Mouse (Mus musculus) embryonic stem cell, embryonic (primary cell): ENCODE results near the gene Bcl10.

ENCODE experiments used
- CTCF ChIA-PET, 4 experiments: fragments of 300-600 bp in 2 of 4; fragments of 350-600 bp in 2 of 4; sonication (Branson Sonifier 250); formaldehyde crosslinking; loops; one replicate each; lab custom pipeline; 2022; ENCODE audit warnings: inconsistent platforms in 2 of 4; lab: Charles Lee
- POLR2A ChIA-PET, 4 experiments: fragments of 300-600 bp in 2 of 4; fragments of 350-600 bp in 2 of 4; sonication (Branson Sonifier 250); formaldehyde crosslinking; loops; one replicate each; lab custom pipeline; 2022; ENCODE audit warnings: antibody characterized with exemption in 4 of 4, inconsistent platforms in 1 of 4; lab: Charles Lee

The Bcl10 gene

DNA sequence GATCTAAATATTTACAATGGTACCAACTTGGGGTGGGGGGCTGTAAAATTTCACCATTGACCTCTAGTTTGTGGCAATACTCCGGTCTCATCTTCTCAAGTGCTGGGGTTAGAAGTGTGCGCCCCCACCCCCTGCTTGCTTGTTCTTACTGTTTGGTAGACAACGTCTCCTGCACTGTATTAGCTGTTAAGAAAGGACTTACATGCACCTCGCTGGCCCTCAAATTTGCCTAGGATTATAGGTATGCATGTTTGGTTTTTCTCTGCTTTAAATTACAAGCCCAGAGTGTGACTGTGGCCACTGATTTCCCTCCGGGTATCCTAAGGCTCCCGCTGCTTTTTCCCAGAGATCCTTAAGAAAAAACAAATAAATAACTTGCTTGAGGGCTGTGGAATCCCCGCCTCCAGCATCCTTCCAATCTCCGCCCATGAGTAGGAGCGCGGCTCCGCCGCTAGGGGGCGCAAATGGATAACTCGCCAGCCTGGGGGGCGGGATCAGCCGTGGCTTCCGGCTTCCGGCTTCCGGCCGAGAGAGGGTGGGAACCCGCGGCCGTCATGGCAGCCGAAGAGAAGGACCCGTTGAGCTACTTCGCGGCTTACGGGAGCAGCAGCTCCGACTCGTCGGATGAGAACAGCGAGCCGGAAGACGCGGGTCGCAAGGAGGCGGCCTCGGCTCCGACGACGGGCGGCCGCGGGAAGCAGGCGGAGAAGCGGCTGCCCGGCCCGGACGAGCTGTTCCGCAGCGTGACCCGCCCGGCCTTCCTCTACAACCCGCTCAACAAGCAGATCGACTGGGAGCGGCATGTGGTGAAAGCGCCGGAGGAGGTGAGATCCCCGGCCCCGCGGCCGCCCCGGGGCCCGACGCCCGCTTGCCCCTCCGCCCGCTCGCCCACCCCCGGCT is 15.2 kb downstream of the Bcl10 start, which contains the start of gene 2410004B18Rik:
Gene 2410004B18Rik (plus strand): TSS at position 510 of the 900 bp plus-strand sequence.
- ChIA-PET CTCF (interaction anchor here (0.5 to 4.2 kb wide), 27 partner anchors 10 to 1021 kb away, joined by 3 to 25 read pairs (median 4); partner anchors contain the start of gene Znhit6 (in 1 of the 4)), POLR2A (interaction anchor here in 3 of 4 experiments (0.6 to 3.3 kb wide), 20 partner anchors 12 to 335 kb away, joined by 3 to 19 read pairs (median 4); partner anchors contain the start of gene Ccn1 (in 2 of the 3))

GRCm38 (mm10) chr3:145938405-145939349 is 16.1 kb downstream of the Bcl10 start:
- CTCF ChIA-PET = interaction anchor here (0.5 to 4.2 kb wide), 26 partner anchors 11 to 1022 kb away, joined by 3 to 25 read pairs (median 4); partner anchors contain the start of gene Znhit6 (in 1 of the 4)
- POLR2A ChIA-PET = interaction anchor here in 3 of 4 experiments (0.6 to 3.3 kb wide), 22 partner anchors 8 to 336 kb away, joined by 3 to 19 read pairs (median 4); partner anchors contain the start of genes Ccn1 (in 2 of the 3) and Bcl10 (in 1 of the 3)

DNA sequence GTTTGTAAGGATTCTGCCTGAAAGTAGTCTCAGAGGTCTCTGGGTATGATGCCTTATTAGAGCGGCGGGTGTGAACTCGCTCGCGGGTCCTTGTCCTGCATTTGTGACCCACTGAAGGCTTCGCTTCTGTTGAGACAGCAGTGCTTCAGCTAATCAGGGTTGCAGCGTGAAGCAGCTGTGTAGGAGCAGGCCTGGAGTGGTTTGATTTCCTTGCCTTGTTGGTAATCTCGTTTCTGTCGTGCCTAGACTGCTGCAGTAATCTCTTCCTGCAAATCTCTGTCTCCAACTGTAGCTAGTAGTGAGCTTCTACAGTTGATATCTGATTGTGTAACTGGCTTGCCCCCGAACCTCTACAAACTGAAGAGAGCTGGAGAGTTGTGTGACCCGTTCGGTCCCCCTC is 16.8 kb downstream of the Bcl10 start:
- CTCF ChIA-PET = interaction anchor here (0.6 to 4.2 kb wide), 7 partner anchors 11 to 899 kb away, joined by 3 to 25 read pairs (median 4); no protein-coding TSS in a partner anchor
- POLR2A ChIA-PET = interaction anchor here in 2 of 4 experiments (0.8 to 2.0 kb wide), 8 partner anchors 9 to 289 kb away, joined by 3 to 8 read pairs (median 6); partner anchors contain the start of genes Bcl10 (in 1 of the 2) and Ccn1 (in 1 of the 2)

- CTCF ChIA-PET = interaction anchor here (0.6 to 4.2 kb wide), 7 partner anchors 10 to 898 kb away, joined by 3 to 25 read pairs (median 4); no protein-coding TSS in a partner anchor
- POLR2A ChIA-PET = interaction anchor here in 3 of 4 experiments (0.5 to 2.0 kb wide), 9 partner anchors 9 to 307 kb away, joined by 3 to 8 read pairs (median 3); partner anchors contain the start of gene Bcl10 (in 1 of the 3)
Measured at GRCm38 (mm10) chr3:145939971-145940370, 17.4 kb downstream of the Bcl10 start.

GRCm38 (mm10) chr3:145941971-145942370 is 19.4 kb downstream of the Bcl10 start:
- ChIA-PET CTCF (interaction anchor here (0.5 to 1.9 kb wide), 35 partner anchors 8 to 327 kb away, joined by 3 to 54 read pairs (median 3); partner anchors contain the start of gene Syde2 (in 1 of the 4)), POLR2A (interaction anchor here (0.6 to 1.6 kb wide), 14 partner anchors 8 to 521 kb away, joined by 3 to 10 read pairs (median 3); no protein-coding TSS in a partner anchor)

DNA sequence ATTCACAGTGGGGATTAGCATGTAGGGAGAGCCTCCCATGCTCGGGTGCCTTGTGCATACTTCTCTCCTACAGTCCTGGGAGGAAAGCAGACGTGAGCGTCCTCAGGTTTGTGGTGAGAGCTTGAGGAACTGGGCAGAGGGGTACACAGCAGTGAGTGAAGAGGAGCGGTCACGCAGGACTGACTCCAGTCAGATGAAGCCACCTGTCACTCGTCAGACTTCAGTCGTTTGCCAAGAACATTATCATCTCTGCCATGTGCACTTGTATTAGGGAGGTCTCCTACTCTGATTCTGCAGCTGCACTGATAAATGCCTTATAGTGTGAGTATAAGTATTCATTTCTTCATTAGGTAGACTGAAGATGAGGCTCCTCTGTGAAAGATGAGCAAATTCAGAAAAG is 21.7 kb downstream of the Bcl10 start:
- ChIA-PET POLR2A (no interaction called here), CTCF (no interaction called here)

DNA sequence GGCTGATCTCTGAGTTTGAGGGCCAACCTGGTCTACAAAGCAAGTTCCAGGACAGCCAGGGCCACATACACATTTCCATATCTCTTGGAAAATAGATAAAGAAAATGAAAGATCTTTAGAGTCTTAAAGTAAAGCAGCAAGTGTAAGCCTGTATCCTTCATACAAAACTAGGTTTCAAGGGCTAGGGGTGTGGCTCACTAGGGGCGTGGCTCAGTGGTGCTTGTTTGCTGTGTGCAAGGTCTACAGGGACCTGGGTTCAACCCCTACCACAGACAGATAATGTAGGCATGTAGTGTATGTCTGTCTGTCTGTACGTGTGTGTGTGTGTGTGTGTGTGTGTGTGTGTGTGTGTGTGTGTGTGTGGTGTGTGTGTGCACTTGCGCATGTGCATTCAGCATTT is 23.3 kb downstream of the Bcl10 start:
- ChIA-PET POLR2A (no interaction called here), CTCF (interaction anchor here in 2 of 4 experiments (0.6 to 1.8 kb wide), 3 partner anchors 155 to 232 kb away, joined by 3 to 5 read pairs (median 3); no protein-coding TSS in a partner anchor)

GRCm38 (mm10) chr3:145946654-145947053 is 24.1 kb downstream of the Bcl10 start:
- POLR2A ChIA-PET = no interaction called here

GRCm38 (mm10) chr3:145947539-145948204 is 25.1 kb downstream of the Bcl10 start:
- POLR2A ChIA-PET = interaction anchor here in 2 of 4 experiments (0.6 to 1.0 kb wide), 2 partner anchors 15 to 39 kb away, joined by 3 to 6 read pairs; no protein-coding TSS in a partner anchor
- CTCF ChIA-PET = interaction anchor here in 1 of 4 experiments (3.7 kb wide), 1 partner anchor 230 kb away, joined by 82 read pairs; no protein-coding TSS in a partner anchor

More at GRCm38 (mm10) chr3:145946654-145947053, 24.1 kb downstream of the Bcl10 start:
- CTCF ChIA-PET = interaction anchor here in 2 of 4 experiments (0.6 to 1.8 kb wide), 3 partner anchors 154 to 231 kb away, joined by 3 to 5 read pairs (median 3); no protein-coding TSS in a partner anchor

DNA sequence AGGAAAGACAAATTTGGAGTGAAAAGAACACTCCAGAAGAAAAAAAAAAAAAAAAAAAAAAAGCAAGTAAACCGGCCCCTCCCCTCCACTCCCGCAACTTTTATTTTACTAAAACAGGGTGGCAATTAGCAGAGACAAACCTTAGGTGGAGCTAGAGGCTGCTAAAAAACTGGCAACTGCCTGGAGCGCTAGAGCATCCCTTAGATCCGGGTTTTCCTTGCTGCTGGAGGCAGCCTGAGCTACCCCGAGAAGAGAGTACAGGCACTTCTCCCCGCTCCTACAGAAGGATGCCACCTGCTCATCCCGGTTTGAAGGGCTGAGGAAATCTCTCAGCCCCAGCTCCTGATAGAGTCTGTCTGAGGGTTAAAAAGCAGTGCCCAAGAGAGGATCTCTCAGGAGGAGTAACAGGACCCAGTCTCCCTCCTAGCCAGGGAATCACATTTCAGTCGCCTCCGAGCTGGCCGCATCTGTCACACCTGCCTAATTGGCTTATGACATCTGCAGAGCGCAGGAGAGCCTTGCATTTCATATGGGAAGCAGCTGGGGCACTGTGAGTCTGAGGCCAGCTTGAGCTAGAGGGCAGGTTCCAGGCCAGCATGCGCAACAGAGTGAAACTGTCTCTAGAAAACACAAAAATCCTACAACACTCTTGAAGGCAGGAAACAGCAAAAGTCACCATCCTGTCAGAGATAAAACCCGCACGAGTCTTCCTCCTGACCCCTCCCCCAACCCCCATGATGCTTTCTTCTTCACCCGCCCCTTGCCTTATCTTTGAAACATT is 27.6 kb downstream of the Bcl10 start:
- ChIA-PET POLR2A (interaction anchor here (0.6 to 2.0 kb wide), 25 partner anchors 8 to 966 kb away, joined by 3 to 11 read pairs (median 4); partner anchors contain the start of gene 2410004B18Rik (in 1 of the 4)), CTCF (interaction anchor here (0.6 to 3.7 kb wide), 58 partner anchors 8 to 720 kb away, joined by 3 to 82 read pairs (median 4); partner anchors contain the start of gene 2410004B18Rik (in 4 of the 4))

DNA sequence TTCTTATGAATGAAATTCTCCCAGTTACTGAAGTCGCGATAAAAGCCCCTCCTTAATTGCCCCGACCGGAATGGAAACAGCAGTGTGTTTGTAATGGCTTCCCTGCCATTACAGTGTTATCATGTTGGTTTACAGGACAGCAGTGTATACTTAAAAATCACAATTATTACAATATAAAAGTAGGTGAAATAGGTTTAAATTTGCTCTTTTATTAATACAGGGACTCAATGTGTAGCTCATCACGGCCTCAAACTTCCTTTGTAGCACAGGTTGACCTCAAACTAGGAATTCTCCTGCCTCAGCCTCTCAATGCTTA is 28.2 kb downstream of the Bcl10 start:
- ChIA-PET CTCF (interaction anchor here (1.1 to 3.7 kb wide), 19 partner anchors 9 to 234 kb away, joined by 3 to 82 read pairs (median 5); partner anchors contain the start of gene 2410004B18Rik (in 4 of the 4)), POLR2A (interaction anchor here in 2 of 4 experiments (1.2 to 2.0 kb wide), 10 partner anchors 9 to 230 kb away, joined by 3 to 11 read pairs (median 8); partner anchors contain the start of gene 2410004B18Rik (in 1 of the 2))

DNA sequence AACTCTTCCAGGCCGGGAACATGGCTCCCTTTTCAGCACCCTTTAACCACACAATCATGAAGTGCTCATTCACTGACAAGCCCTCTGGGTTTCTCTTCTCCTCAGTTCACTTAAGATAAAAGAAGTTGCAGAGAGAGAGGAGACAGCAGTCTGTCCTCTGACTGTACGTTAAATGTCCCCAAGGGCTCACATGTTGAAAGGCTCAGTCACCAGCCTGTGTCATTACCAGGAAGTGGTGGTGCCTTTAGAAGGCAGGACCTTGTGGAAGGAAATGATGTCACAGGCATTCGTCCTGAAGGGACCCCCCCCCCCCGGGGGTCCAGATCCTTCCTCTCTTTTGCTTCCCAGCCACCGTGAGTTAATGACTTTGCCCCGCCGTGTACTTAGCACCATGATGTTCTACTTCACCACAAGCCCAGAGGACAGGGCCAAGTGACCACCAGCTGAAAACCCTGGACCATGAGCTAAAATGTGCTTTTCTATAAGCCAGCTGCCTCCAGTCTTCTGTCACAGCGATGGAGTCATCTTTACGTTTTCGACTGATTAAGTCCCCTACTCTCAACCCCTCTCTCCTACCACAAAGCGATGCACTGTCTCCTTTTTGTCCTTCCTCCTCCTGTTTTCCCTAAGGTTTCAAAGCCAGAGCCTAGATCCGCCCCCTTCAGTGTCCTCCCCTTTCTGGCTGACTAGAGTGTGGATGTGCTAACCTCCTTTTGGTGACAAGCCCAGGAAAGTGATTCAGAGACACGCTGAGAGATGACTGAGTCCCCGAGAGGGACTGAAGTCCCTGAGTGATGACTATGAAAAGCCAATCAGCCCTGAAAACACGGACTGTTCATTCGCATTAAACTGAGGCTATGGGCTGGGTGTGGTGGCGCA is 28.9 kb downstream of the Bcl10 start:
- CTCF ChIA-PET = interaction anchor here (1.1 to 3.6 kb wide), 4 partner anchors 10 to 226 kb away, joined by 3 to 54 read pairs (median 18); no protein-coding TSS in a partner anchor

DNA sequence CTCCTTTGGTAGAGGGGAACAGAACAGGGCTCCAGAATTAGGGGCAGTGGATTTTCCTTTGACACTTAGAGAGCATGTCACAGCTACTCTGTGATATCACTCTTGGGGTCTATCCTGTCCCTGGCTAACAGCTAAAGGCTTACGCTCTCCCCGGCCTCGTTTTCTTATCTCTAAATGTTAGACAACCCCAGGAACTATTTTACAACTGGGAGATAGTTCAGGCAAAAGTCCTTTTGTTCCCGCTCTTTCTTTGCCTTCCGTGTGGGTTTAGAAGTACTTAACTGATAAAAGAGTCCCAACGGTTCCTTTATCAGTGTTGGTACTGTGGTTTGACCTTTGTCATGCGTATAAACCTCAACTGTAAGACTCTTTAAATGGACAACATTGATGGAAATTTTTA is 30.3 kb downstream of the Bcl10 start:
- POLR2A ChIA-PET = interaction anchor here in 2 of 4 experiments (1.2 to 1.9 kb wide), 5 partner anchors 12 to 64 kb away, joined by 3 to 4 read pairs (median 3); partner anchors contain the start of gene 2410004B18Rik (in 1 of the 2)
- CTCF ChIA-PET = interaction anchor here in 3 of 4 experiments (0.6 to 1.7 kb wide), 5 partner anchors 11 to 225 kb away, joined by 3 to 4 read pairs (median 3); no protein-coding TSS in a partner anchor

More for the DNA sequence above, 28.9 kb downstream of the Bcl10 start:
- POLR2A ChIA-PET = interaction anchor here in 2 of 4 experiments (0.7 to 2.0 kb wide), 6 partner anchors 9 to 120 kb away, joined by 3 to 9 read pairs (median 3); no protein-coding TSS in a partner anchor

DNA sequence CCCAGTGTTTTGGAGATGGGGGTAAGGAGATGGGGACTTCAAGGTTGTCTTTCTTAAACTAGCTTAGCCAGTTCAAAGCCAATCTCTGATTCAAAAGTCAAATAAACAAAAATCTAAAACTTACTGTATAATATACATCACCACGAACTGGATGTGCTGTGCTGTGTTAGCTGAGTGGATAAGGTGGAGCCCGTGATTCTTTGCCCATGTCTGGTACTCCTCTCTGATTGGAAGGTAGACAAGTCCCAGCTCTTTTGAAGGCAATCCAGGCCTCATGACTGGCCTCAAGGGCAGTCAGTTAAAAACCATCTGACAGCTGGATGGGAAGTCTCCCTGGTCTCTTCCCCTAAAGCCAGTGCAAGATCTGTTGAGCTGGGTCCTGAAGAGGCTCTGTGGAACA is 30.8 kb downstream of the Bcl10 start:
- CTCF ChIA-PET = interaction anchor here in 3 of 4 experiments (0.7 to 1.7 kb wide), 4 partner anchors 11 to 225 kb away, joined by 3 to 4 read pairs (median 4); no protein-coding TSS in a partner anchor
- POLR2A ChIA-PET = interaction anchor here in 2 of 4 experiments (1.2 to 1.9 kb wide), 3 partner anchors 15 to 64 kb away, joined by 3 to 4 read pairs (median 3); partner anchors contain the start of gene 2410004B18Rik (in 1 of the 2)
